Mouse (Mus musculus) myocyte (in vitro differentiated cells): ENCODE results near the gene Rybp. TPM values are rescaled to one million over a fixed set of nuclear protein-coding genes. Genes with fewer than 3 reads are reported as not detected.

ENCODE experiments used
- H3K27me3 ChIP-seq: one replicate; pipeline ENCODE4 v1.6.1; 2011; ENCODE audit not compliant: control insufficient read depth, insufficient read depth, insufficient read length
- H3K36me3 ChIP-seq: one replicate; pipeline ENCODE4 v1.6.1; 2011; ENCODE audit not compliant: control insufficient read depth, insufficient read depth
- H3K4me2 ChIP-seq: one replicate; pipeline ENCODE4 v1.6.1; 2011; ENCODE audit warnings: low read depth, control low read depth
- H3K4me3 ChIP-seq: one replicate; pipeline ENCODE4 v1.5.1; 2011; ENCODE audit warnings: mild to moderate bottlenecking, control low read depth, moderate library complexity
- H3K79me2 ChIP-seq: one replicate; pipeline ENCODE4 v1.6.1; 2011; ENCODE audit not compliant: control insufficient read depth, insufficient read depth
- H3ac ChIP-seq: one replicate; pipeline ENCODE4 v1.6.1; 2011; ENCODE audit not compliant: control insufficient read depth, insufficient read length
- CEBPB ChIP-seq: IDR thresholded peaks from 2 replicates; pipeline ENCODE4 v1.6.1; 2011; ENCODE audit warnings: mild to moderate bottlenecking, moderate library complexity; ENCODE audit not compliant: poor library complexity, insufficient read depth, severe bottlenecking
- E2F4 ChIP-seq: IDR thresholded peaks from one replicate; pipeline ENCODE4 v1.6.1; 2011; ENCODE audit warnings: mild to moderate bottlenecking, control low read depth, moderate library complexity; ENCODE audit not compliant: insufficient read depth
- MAX ChIP-seq: IDR thresholded peaks from one replicate; pipeline ENCODE4 v1.6.1; 2011; ENCODE audit warnings: low read depth, mild to moderate bottlenecking, control low read depth
- MYOD1 ChIP-seq, 3 experiments: IDR thresholded peaks; one replicate each; pipeline ENCODE4 v1.6.1; 2011; ENCODE audit warnings: control low read depth in 2 of 3, low read depth in 2 of 3, mild to moderate bottlenecking in 2 of 3, moderate library complexity in 1 of 3; ENCODE audit not compliant: insufficient read length in 2 of 3, control insufficient read depth in 1 of 3
- MYOG ChIP-seq, 3 experiments: IDR thresholded peaks; one replicate each; pipeline ENCODE4 v1.6.1; 2011; ENCODE audit warnings: control low read depth in 2 of 3, low read depth in 2 of 3, mild to moderate bottlenecking in 2 of 3; ENCODE audit not compliant: insufficient read length in 2 of 3, control insufficient read depth in 1 of 3, insufficient read depth in 1 of 3
- POLR2A ChIP-seq: IDR thresholded peaks from one replicate; pipeline ENCODE4 v1.6.1; 2011; ENCODE audit warnings: low read depth, mild to moderate bottlenecking, control low read depth, moderate library complexity; ENCODE audit not compliant: insufficient read length
- POLR2AphosphoS2 ChIP-seq: IDR thresholded peaks from one replicate; pipeline ENCODE4 v1.6.1; 2011; ENCODE audit warnings: low read depth, control low read depth; ENCODE audit not compliant: insufficient read length
- REST ChIP-seq: IDR thresholded peaks from one replicate; pipeline ENCODE4 v1.6.1; 2011; ENCODE audit warnings: mild to moderate bottlenecking, control low read depth, moderate library complexity; ENCODE audit not compliant: insufficient read depth, insufficient read length
- SRF ChIP-seq: IDR thresholded peaks from one replicate; pipeline ENCODE4 v1.6.1; 2011; ENCODE audit warnings: low read depth; ENCODE audit not compliant: control insufficient read depth, insufficient read length
- TCF12 ChIP-seq: IDR thresholded peaks from one replicate; pipeline ENCODE4 v1.6.1; 2011; ENCODE audit warnings: mild to moderate bottlenecking, control low read depth; ENCODE audit not compliant: poor library complexity, insufficient read depth, severe bottlenecking
- TCF3 ChIP-seq: IDR thresholded peaks from one replicate; pipeline ENCODE4 v1.6.1; 2011; ENCODE audit warnings: low read depth, control low read depth; ENCODE audit not compliant: insufficient read length
- USF1 ChIP-seq: IDR thresholded peaks from one replicate; pipeline ENCODE4 v1.6.1; 2011; ENCODE audit warnings: low read depth, mild to moderate bottlenecking, control low read depth, moderate library complexity
- polyA plus RNA-seq: library from polyadenylated mRNA; unstranded; fragments of >200 nt; fragmentation: generic; extraction: Trizol; gene quantifications from one replicate; pipeline ENCODE4 v1.2.1, GENCODE M21; 2012; ENCODE audit warnings: missing spikeins

The Rybp gene
- polyA plus RNA-seq, 1 experiment: 9.5 TPM

DNA sequence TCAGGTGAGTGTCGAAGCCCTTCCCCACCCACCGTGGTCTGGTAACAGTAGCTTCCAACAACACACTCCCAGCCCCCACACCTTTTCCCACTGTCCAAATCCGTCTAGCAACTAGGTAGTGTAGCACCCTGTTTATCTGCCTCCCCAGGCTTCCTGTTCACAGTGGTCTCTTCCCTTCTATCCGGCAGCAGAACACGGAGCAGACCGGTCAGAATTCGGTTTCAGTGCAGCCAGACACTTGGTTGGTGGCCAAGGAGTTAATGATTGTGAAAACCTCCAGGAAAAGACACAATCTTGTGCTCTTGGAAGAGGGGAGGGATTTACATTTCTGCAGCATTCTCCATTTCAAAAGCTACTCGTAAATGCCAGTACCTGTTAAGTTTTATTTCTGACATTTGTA lies 44.3 kb upstream of the Rybp start:
- peaks cover 10% of the 10 kb centered on the region for H3K27me3 ChIP-seq
- no peak for TF ChIP-seq TCF12
- TF ChIP-seq REST: no peak
- TF ChIP-seq USF1: no peak
- no peak for TF ChIP-seq MYOD1 (IDR thresholded peaks at IDR 0.05; ENCODE audit: control insufficient read depth in 1 of 3, insufficient read length in 2 of 3, low read depth in 2 of 3)
- TF ChIP-seq E2F4: no peak
- TF ChIP-seq POLR2A: no peak
- no peak for TF ChIP-seq POLR2AphosphoS2
- TF ChIP-seq SRF: no peak
- TF ChIP-seq CEBPB: no peak
- TF ChIP-seq MYOG (IDR thresholded peaks at IDR 0.05; ENCODE audit: control insufficient read depth in 1 of 3, insufficient read depth in 1 of 3, insufficient read length in 2 of 3, low read depth in 2 of 3): no peak
- TF ChIP-seq TCF3: no peak
- no peak for TF ChIP-seq MAX

DNA sequence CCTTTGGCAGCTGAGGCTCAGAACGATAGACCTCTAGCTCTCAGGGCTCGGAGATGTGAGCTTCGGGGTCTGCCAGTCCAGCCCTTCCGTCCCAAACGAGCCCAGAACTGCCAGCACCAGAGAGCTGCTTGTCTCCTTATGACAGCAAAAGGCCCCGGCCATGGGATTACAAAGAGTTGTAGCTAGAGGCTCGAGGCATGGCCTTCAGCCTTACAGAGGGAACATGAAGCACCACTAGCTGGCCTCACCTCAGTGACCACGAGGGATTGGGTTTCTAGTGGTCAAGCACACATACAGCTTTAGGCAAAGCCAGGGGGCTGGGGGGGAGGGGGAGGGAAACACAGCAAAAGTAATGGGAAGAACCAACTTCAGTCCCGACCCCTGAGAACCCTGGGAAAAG lies 43.8 kb upstream of the Rybp start:
- no peaks in the 10 kb centered on the region for H3K79me2 ChIP-seq
- no peak overlapping the region for H3K4me3 ChIP-seq
- H3K4me2 ChIP-seq: no peak overlapping the region
- peaks cover 8% of the 10 kb centered on the region for H3K27me3 ChIP-seq
- H3ac ChIP-seq: no peak overlapping the region
- TF ChIP-seq POLR2A (no peak), MAX (no peak), TCF3 (no peak), TCF12 (no peak), REST (no peak), SRF (no peak), POLR2AphosphoS2 (no peak), CEBPB (no peak), E2F4 (no peak), USF1 (no peak), MYOG (IDR thresholded peaks at IDR 0.05; ENCODE audit: control insufficient read depth in 1 of 3, insufficient read depth in 1 of 3, insufficient read length in 2 of 3, low read depth in 2 of 3) (no peak), MYOD1 (IDR thresholded peaks at IDR 0.05; ENCODE audit: control insufficient read depth in 1 of 3, insufficient read length in 2 of 3, low read depth in 2 of 3) (no peak)
- H3K36me3 ChIP-seq: no peaks in the 10 kb centered on the region

More for the DNA sequence above, 44.3 kb upstream of the Rybp start:
- no peak overlapping the region for H3K4me3 ChIP-seq
- H3K36me3 ChIP-seq: no peaks in the 10 kb centered on the region
- H3K79me2 ChIP-seq: no peaks in the 10 kb centered on the region
- H3K4me2 ChIP-seq: no peak overlapping the region
- no peak overlapping the region for H3ac ChIP-seq

DNA sequence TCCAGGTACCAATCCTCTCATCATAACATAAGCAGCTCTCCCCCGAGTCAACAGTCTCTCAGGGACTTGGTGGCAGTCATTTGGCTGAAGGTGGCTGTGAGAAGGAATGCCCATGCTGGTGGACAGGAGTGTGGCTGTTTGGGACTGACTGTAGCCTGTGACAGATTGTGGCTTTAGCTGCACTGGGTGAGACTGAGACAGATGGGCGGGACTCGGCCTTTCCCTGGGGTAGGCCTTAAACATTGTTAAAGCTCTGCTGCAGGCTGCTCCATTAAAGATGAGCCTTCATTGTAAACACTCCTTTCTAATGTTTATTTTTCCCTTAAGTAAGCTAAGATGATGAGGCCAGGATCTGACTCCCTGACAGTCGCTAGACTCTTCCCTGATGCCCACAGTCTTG lies 42.3 kb upstream of the Rybp start:
- TF ChIP-seq REST (no peak), TCF3 (no peak), MYOG (IDR thresholded peaks at IDR 0.05; ENCODE audit: control insufficient read depth in 1 of 3, insufficient read depth in 1 of 3, insufficient read length in 2 of 3, low read depth in 2 of 3) (no peak), POLR2AphosphoS2 (no peak), CEBPB (no peak), E2F4 (no peak), POLR2A (no peak), MAX (no peak), USF1 (no peak), SRF (no peak)
- Histone ChIP-seq H3ac (no peak overlapping the region), H3K36me3 (no peaks in the 10 kb centered on the region), H3K79me2 (no peaks in the 10 kb centered on the region), H3K4me2 (no peak overlapping the region), H3K27me3 (peaks cover 8% of the 10 kb centered on the region), H3K4me3 (no peak overlapping the region)

DNA sequence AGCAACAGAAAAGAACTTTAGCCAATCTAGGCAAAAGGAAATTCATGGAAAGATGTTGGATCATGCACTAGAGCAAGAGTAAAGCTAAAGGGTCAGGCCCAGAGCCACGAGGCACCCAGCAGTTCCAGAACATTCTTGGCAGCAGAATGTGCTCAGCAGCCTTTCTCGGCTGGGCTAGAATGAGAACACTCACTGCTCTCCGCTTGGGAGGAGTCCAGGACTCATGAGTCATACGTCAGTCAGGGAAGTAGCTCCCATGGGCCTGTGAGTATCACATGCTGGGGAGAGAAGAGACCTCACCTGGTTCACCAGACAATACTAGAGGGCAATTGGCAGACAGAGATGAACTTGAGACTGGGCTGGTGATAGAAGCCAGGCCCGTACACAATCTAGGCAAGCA lies 39.8 kb upstream of the Rybp start:
- H3ac ChIP-seq: no peak overlapping the region
- H3K4me2 ChIP-seq: no peak overlapping the region
- no peaks in the 10 kb centered on the region for H3K36me3 ChIP-seq
- H3K27me3 ChIP-seq: peaks cover 8% of the 10 kb centered on the region
- no peaks in the 10 kb centered on the region for H3K79me2 ChIP-seq
- no peak overlapping the region for H3K4me3 ChIP-seq
- TF ChIP-seq USF1 (peak; percentile 24), MYOD1 (IDR thresholded peaks at IDR 0.05; ENCODE audit: control insufficient read depth in 1 of 3, insufficient read length in 2 of 3, low read depth in 2 of 3) (no peak), POLR2AphosphoS2 (no peak)

DNA sequence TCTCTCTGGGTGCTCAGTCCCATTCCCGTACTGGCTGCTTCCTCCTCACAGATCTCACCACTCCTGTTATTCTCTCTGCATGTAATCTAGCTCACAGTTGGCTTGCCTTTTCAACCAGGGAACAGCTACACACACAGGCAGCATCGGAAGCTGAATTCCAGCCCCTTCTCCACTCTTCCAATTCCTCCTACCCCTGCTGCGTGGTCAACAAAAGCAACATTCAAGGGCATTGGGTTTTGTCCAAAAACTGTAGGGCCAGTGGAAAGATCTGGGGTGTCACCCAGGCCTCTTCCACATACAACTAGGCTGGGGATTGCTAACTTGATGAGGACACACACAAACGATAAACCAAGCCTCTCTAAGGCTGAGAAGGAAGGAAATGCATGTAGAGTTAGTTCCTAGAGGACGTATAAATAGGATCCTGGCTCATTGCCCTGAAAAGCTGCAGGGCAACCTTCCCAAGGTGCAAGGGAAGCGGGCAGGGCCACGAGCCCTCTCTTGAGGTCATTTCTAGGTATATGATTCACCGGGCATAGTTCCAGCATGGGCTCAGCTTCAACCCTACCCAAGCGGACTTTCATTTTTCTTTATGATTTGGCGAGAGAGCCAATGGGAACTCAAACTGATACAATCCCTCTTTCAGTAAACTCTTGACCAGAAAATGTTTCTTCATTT lies 36.6 kb upstream of the Rybp start:
- H3K4me2 ChIP-seq: no peak overlapping the region
- TF ChIP-seq MAX (no peak), CEBPB (no peak), REST (no peak), TCF3 (no peak), POLR2AphosphoS2 (no peak), TCF12 (no peak), E2F4 (no peak), MYOG (IDR thresholded peaks at IDR 0.05; ENCODE audit: control insufficient read depth in 1 of 3, insufficient read depth in 1 of 3, insufficient read length in 2 of 3, low read depth in 2 of 3) (no peak), POLR2A (no peak), MYOD1 (IDR thresholded peaks at IDR 0.05; ENCODE audit: control insufficient read depth in 1 of 3, insufficient read length in 2 of 3, low read depth in 2 of 3) (no peak), USF1 (no peak), SRF (no peak)
- no peak overlapping the region for H3K4me3 ChIP-seq
- H3K27me3 ChIP-seq: peaks cover 11% of the 10 kb centered on the region
- no peaks in the 10 kb centered on the region for H3K36me3 ChIP-seq
- H3ac ChIP-seq: no peak overlapping the region
- no peaks in the 10 kb centered on the region for H3K79me2 ChIP-seq
